17 mouse cellular contexts compared by ENCODE assay signal in the genomic region with DNA sequence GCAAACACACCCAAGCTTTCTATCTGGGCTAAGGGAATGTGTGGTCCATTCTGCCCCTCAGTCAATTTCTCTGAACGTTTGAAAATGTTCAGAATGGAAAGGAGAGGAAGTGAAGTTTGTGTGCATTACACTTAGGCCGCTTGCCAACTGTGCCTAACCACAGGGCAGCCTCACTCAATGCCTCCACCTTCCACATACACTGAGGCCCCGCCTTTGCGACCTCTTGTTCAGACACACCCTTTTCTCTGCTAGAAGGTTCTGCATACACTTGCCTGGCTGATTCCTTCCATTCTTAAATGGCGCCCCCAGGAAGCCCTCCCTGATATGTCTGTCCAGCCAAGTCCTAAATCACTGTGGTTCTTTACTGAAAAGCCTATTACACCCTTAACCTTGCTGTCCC. TPM values are rescaled to one million over a fixed set of nuclear protein-coding genes. Genes with fewer than 3 reads are reported as not detected.
DNase-seq lines count a peak whose midpoint lies in the region; ATAC-seq and TF ChIP-seq lines count a peak whose summit lies in the region.
"Had no signal": no experiment of that assay in that cellular context is flagged by ENCODE, and none has a peak within 500 bp of the region (broad histone marks: within the 10 kb centered on the region; RNA-seq: fewer than 3 reads in every experiment).

No protein-coding gene starts in this region.

- TF ChIP-seq EP300 in lung, postnatal 0 days (IDR thresholded peaks at IDR 0.05), result no peak

- no peak overlapping the region for H3K9ac ChIP-seq in embryonic facial prominence, embryonic 14.5 days (ENCODE audit: low read depth, low read length)
- no peak overlapping the region for H3K9ac ChIP-seq in lung, postnatal 0 days (replicated peaks; ENCODE audit: low read depth)
- H3K9ac ChIP-seq in stomach, embryonic 15.5 days, result no peak overlapping the region
- H3K9ac ChIP-seq: embryonic facial prominence, embryonic 12.5 days; heart, embryonic 15.5 days; hindbrain, embryonic 15.5 days; limb, embryonic 13.5 days had no signal

- no peak for ATAC-seq in embryonic facial prominence, embryonic 14.5 days (ENCODE audit: low read depth)
- ATAC-seq in granulocyte monocyte progenitor cell, adult 5-6 weeks (replicated peaks; ENCODE audit: poor library complexity, severe bottlenecking), result peak; percentile 92
- ATAC-seq in lung, postnatal 0 days, result peak; percentile 84
- peak; percentile 65; the same call in 1 of the 2 replicates for ATAC-seq in stomach, embryonic 15.5 days (ENCODE audit: insufficient read depth, low FRiP score, low read depth)
- ATAC-seq: forebrain, embryonic 14.5 days had no signal

- DNase-seq in embryonic facial prominence, embryonic 14.5 days (ENCODE audit: low spot score), result peak; percentile 13
- DNase-seq in embryonic facial prominence, embryonic 10.5 days (ENCODE audit: low spot score), result no peak
- peak; percentile 89 for DNase-seq in lung, postnatal 0 days (ENCODE audit: low spot score)
- DNase-seq in frontal cortex, postnatal 10 days (ENCODE audit: low spot score in 2 of 2), result no peak
- DNase-seq in B cell, adult 2 months, result no peak
- DNase-seq in gastrocnemius, postnatal 4 days (ENCODE audit: low spot score in 2 of 2), result no peak
- DNase-seq: cerebellum, adult 2 months; gastrocnemius, postnatal 10 days; right cerebral cortex, postnatal 4 days had no signal

- no peak for TF ChIP-seq CTCF in lung, postnatal 0 days (IDR thresholded peaks at IDR 0.05)

- H3K36me3 ChIP-seq in embryonic facial prominence, embryonic 14.5 days (ENCODE audit: control insufficient read depth, insufficient read depth, low read length), result peaks cover 48% of the 10 kb centered on the region
- H3K36me3 ChIP-seq in embryonic facial prominence, embryonic 10.5 days (replicated peaks), result peaks cover 53% of the 10 kb centered on the region
- H3K36me3 ChIP-seq in lung, postnatal 0 days (ENCODE audit: insufficient read depth, low read length), result 0 out of 2 replicates have a peak, but pooled peaks cover 3% of the 10 kb centered on the region
- H3K36me3 ChIP-seq in stomach, embryonic 15.5 days, result peaks cover 6% of the 10 kb centered on the region

- no peaks in the 10 kb centered on the region for H3K27me3 ChIP-seq in embryonic facial prominence, embryonic 14.5 days (replicated peaks; ENCODE audit: control insufficient read depth, insufficient read depth, low read length)
- H3K27me3 ChIP-seq in embryonic facial prominence, embryonic 10.5 days (replicated peaks; ENCODE audit: low read depth, poor library complexity, severe bottlenecking), result no peaks in the 10 kb centered on the region
- no peaks in the 10 kb centered on the region for H3K27me3 ChIP-seq in lung, postnatal 0 days (replicated peaks; ENCODE audit: insufficient read depth, low read length)
- no peaks in the 10 kb centered on the region for H3K27me3 ChIP-seq in stomach, embryonic 15.5 days (replicated peaks)
- H3K27me3 ChIP-seq: embryonic facial prominence, embryonic 12.5 days; heart, embryonic 15.5 days; hindbrain, embryonic 15.5 days; limb, embryonic 13.5 days had no signal

- H3K27ac ChIP-seq in embryonic facial prominence, embryonic 14.5 days (replicated peaks; ENCODE audit: low read depth, low read length), result no peak overlapping the region
- no peak overlapping the region for H3K27ac ChIP-seq in embryonic facial prominence, embryonic 10.5 days (replicated peaks)
- no peak overlapping the region for H3K27ac ChIP-seq in lung, postnatal 0 days (ENCODE audit: low read length)
- no peak overlapping the region for H3K27ac ChIP-seq in stomach, embryonic 15.5 days
- H3K27ac ChIP-seq: embryonic facial prominence, embryonic 12.5 days; heart, embryonic 15.5 days; hindbrain, embryonic 15.5 days; limb, embryonic 13.5 days had no signal

- no peaks in the 10 kb centered on the region for H3K9me3 ChIP-seq in embryonic facial prominence, embryonic 14.5 days (ENCODE audit: control insufficient read depth, low read length)
- no peaks in the 10 kb centered on the region for H3K9me3 ChIP-seq in embryonic facial prominence, embryonic 10.5 days
- H3K9me3 ChIP-seq in lung, postnatal 0 days (ENCODE audit: low read length), result no peaks in the 10 kb centered on the region
- no peaks in the 10 kb centered on the region for H3K9me3 ChIP-seq in stomach, embryonic 15.5 days
- H3K9me3 ChIP-seq: embryonic facial prominence, embryonic 12.5 days; heart, embryonic 15.5 days; hindbrain, embryonic 15.5 days; limb, embryonic 13.5 days had no signal

- H3K4me1 ChIP-seq in embryonic facial prominence, embryonic 14.5 days (ENCODE audit: control insufficient read depth, insufficient read depth, low read length), result no peaks in the 10 kb centered on the region
- no peaks in the 10 kb centered on the region for H3K4me1 ChIP-seq in embryonic facial prominence, embryonic 10.5 days
- H3K4me1 ChIP-seq in lung, postnatal 0 days (ENCODE audit: insufficient read depth, low read depth, low read length), result no peaks in the 10 kb centered on the region; the same call in 1 of the 2 replicates
- H3K4me1 ChIP-seq in stomach, embryonic 15.5 days, result no peaks in the 10 kb centered on the region
- H3K4me1 ChIP-seq: embryonic facial prominence, embryonic 12.5 days; heart, embryonic 15.5 days; hindbrain, embryonic 15.5 days; limb, embryonic 13.5 days had no signal

- no peak overlapping the region for H3K4me3 ChIP-seq in embryonic facial prominence, embryonic 14.5 days (ENCODE audit: low read depth, low read length)
- H3K4me3 ChIP-seq in embryonic facial prominence, embryonic 10.5 days, result no peak overlapping the region
- H3K4me3 ChIP-seq in lung, postnatal 0 days (ENCODE audit: low read depth, low read length), result no peak overlapping the region
- no peak overlapping the region for H3K4me3 ChIP-seq in stomach, embryonic 15.5 days (replicated peaks)
- H3K4me3 ChIP-seq: embryonic facial prominence, embryonic 12.5 days; heart, embryonic 15.5 days; hindbrain, embryonic 15.5 days; limb, embryonic 13.5 days; myocyte had no signal

- WGBS in embryonic facial prominence, embryonic 14.5 days, result 81% methylated on average over 5 of the region's 5 CpGs
- 82% methylated on average over 5 of the region's 5 CpGs for WGBS in embryonic facial prominence, embryonic 10.5 days
- WGBS in lung, postnatal 0 days, result 47% methylated on average over 5 of the region's 5 CpGs
- WGBS in stomach, embryonic 15.5 days, result 68% methylated on average over 5 of the region's 5 CpGs

- H3K4me2 ChIP-seq in embryonic facial prominence, embryonic 14.5 days (ENCODE audit: low read depth, low read length), result no peak overlapping the region
- H3K4me2 ChIP-seq in lung, postnatal 0 days (replicated peaks; ENCODE audit: low read depth, low read length), result no peak overlapping the region
- no peak overlapping the region for H3K4me2 ChIP-seq in stomach, embryonic 15.5 days
- H3K4me2 ChIP-seq: embryonic facial prominence, embryonic 12.5 days; heart, embryonic 15.5 days; hindbrain, embryonic 15.5 days; limb, embryonic 13.5 days had no signal

RNA-seq across cellular contexts. Expression of gene Tgfbrap1, which starts 27.7 kb away (rescaled TPM):
- 10.8 and 13.6 TPM in 2 replicates for polyA plus RNA-seq in embryonic facial prominence, embryonic 14.5 days (2014; fragmentation: Nextera tagmentation; extraction: Ambion mirVana)
- 12.4 and 12.8 TPM in 2 replicates for polyA plus RNA-seq in embryonic facial prominence, embryonic 10.5 days (2016; fragmentation: Nextera tagmentation; extraction: Ambion mirVana)
- 17.0 and 27.6 TPM in 2 replicates for total RNA-seq in granulocyte monocyte progenitor cell, adult 5-6 weeks (2014; fragmentation: Nextera tagmentation)
- 9.0 and 11.8 TPM in 2 replicates for total RNA-seq in granulocyte monocyte progenitor cell, adult 5-6 weeks (2017)
- 7.7 and 8.4 TPM in 2 replicates for polyA plus RNA-seq in lung, postnatal 0 days (2015; fragmentation: Nextera tagmentation; extraction: Ambion mirVana)
- 8.0 and 9.8 TPM in 2 replicates for polyA plus RNA-seq in stomach, embryonic 15.5 days (2015; fragmentation: Nextera tagmentation; extraction: Ambion mirVana)
- 10 to 100 TPM; 15.2 to 17.0 TPM for total RNA-seq in gastrocnemius, postnatal 4 days (2021)

RNA-seq across cellular contexts. Expression of gene AI597479, which starts 27.8 kb away (rescaled TPM):
- polyA plus RNA-seq in embryonic facial prominence, embryonic 14.5 days (2014; fragmentation: Nextera tagmentation; extraction: Ambion mirVana), result 30.7 and 33.1 TPM in 2 replicates
- polyA plus RNA-seq in embryonic facial prominence, embryonic 10.5 days (2016; fragmentation: Nextera tagmentation; extraction: Ambion mirVana), result 40.0 and 43.3 TPM in 2 replicates
- total RNA-seq in granulocyte monocyte progenitor cell, adult 5-6 weeks (2014; fragmentation: Nextera tagmentation), result 9.7 and 12.7 TPM in 2 replicates
- total RNA-seq in granulocyte monocyte progenitor cell, adult 5-6 weeks (2017), result 19.9 and 20.8 TPM in 2 replicates
- 16.3 and 17.6 TPM in 2 replicates for polyA plus RNA-seq in lung, postnatal 0 days (2015; fragmentation: Nextera tagmentation; extraction: Ambion mirVana)
- 27.2 TPM in 2 replicates for polyA plus RNA-seq in stomach, embryonic 15.5 days (2015; fragmentation: Nextera tagmentation; extraction: Ambion mirVana)
- total RNA-seq in gastrocnemius, postnatal 4 days (2021), result 10 to 100 TPM; 15.4 to 15.9 TPM

Comparison
In these comparisons a context has a peak if more than half of its experiments do, and no peak if none do; other contexts are left out.
1. DNase-seq: peak in embryonic facial prominence, embryonic 14.5 days (single experiment) and lung, postnatal 0 days (single experiment); none in embryonic facial prominence, embryonic 10.5 days (single experiment), frontal cortex, postnatal 10 days (0 of 2), B cell, adult 2 months (0 of 2) and gastrocnemius, postnatal 4 days (0 of 2).